Mouse (Mus musculus): ENCODE data around the gene Sorbs1. TPM values are rescaled to one million over a fixed set of nuclear protein-coding genes. Genes with fewer than 3 reads are reported as not detected.

The Sorbs1 gene
- polyA plus RNA-seq, 1 experiment from 2014 or later, result 97.2 TPM

GRCm38 (mm10) chr19:40523431-40524005 lies 9.9 kb upstream of the Sorbs1 start:
- no peak for ATAC-seq (ENCODE audit: low FRiP score)
- WGBS, result 71% methylated on average over 8 of the region's 8 CpGs
- DNase-seq (ENCODE audit: low spot score), result no peak

GRCm38 (mm10) chr19:40520403-40520802 lies 6.8 kb upstream of the Sorbs1 start:
- Histone ChIP-seq H3K4me2 (replicated peaks; ENCODE audit: low read depth, low read length) (no peak overlapping the region), H3K27ac (ENCODE audit: low read depth, low read length) (no peak overlapping the region), H3K36me3 (ENCODE audit: control insufficient read depth, insufficient read depth, low read length) (no peaks in the 10 kb centered on the region), H3K9me3 (ENCODE audit: control insufficient read depth, low read length) (no peaks in the 10 kb centered on the region), H3K9ac (ENCODE audit: low read depth, low read length) (no peak overlapping the region), H3K4me3 (ENCODE audit: low read depth, low read length) (no peak overlapping the region), H3K4me1 (replicated peaks; ENCODE audit: control insufficient read depth, insufficient read depth, low read length) (no peaks in the 10 kb centered on the region), H3K27me3 (ENCODE audit: control insufficient read depth, insufficient read depth, low read length) (no peaks in the 10 kb centered on the region)
- DNase-seq (ENCODE audit: low spot score) (no peak), ATAC-seq (ENCODE audit: low FRiP score) (no peak)
- WGBS, result 84% methylated on average over 5 of the region's 5 CpGs

More at GRCm38 (mm10) chr19:40523431-40524005, 9.9 kb upstream of the Sorbs1 start:
- Histone ChIP-seq H3K4me1 (replicated peaks; ENCODE audit: control insufficient read depth, insufficient read depth, low read length) (no peaks in the 10 kb centered on the region), H3K4me3 (ENCODE audit: low read depth, low read length) (no peak overlapping the region), H3K4me2 (replicated peaks; ENCODE audit: low read depth, low read length) (no peak overlapping the region), H3K36me3 (ENCODE audit: control insufficient read depth, insufficient read depth, low read length) (no peaks in the 10 kb centered on the region), H3K9ac (ENCODE audit: low read depth, low read length) (no peak overlapping the region), H3K9me3 (ENCODE audit: control insufficient read depth, low read length) (no peaks in the 10 kb centered on the region), H3K27ac (ENCODE audit: low read depth, low read length) (no peak overlapping the region), H3K27me3 (ENCODE audit: control insufficient read depth, insufficient read depth, low read length) (no peaks in the 10 kb centered on the region)

GRCm38 (mm10) chr19:40518706-40519105 lies 5.1 kb upstream of the Sorbs1 start:
- ATAC-seq (ENCODE audit: low FRiP score) (no peak), DNase-seq (ENCODE audit: low spot score) (no peak)
- Histone ChIP-seq H3K4me2 (replicated peaks; ENCODE audit: low read depth, low read length) (no peak overlapping the region), H3K9ac (ENCODE audit: low read depth, low read length) (no peak overlapping the region), H3K36me3 (ENCODE audit: control insufficient read depth, insufficient read depth, low read length) (no peaks in the 10 kb centered on the region), H3K9me3 (ENCODE audit: control insufficient read depth, low read length) (no peaks in the 10 kb centered on the region), H3K27me3 (ENCODE audit: control insufficient read depth, insufficient read depth, low read length) (no peaks in the 10 kb centered on the region), H3K4me1 (replicated peaks; ENCODE audit: control insufficient read depth, insufficient read depth, low read length) (no peaks in the 10 kb centered on the region), H3K27ac (ENCODE audit: low read depth, low read length) (no peak overlapping the region), H3K4me3 (ENCODE audit: low read depth, low read length) (no peak overlapping the region)
- 58% methylated on average over 1 of the region's 1 CpGs for WGBS

GRCm38 (mm10) chr19:40515596-40515995 lies 2.0 kb upstream of the Sorbs1 start:
- H3K4me2 ChIP-seq (replicated peaks; ENCODE audit: low read depth, low read length), result no peak overlapping the region
- no peaks in the 10 kb centered on the region for H3K36me3 ChIP-seq (ENCODE audit: control insufficient read depth, insufficient read depth, low read length)
- no peak for DNase-seq (ENCODE audit: low spot score)
- WGBS, result 89% methylated on average over 3 of the region's 3 CpGs
- no peak overlapping the region for H3K9ac ChIP-seq (ENCODE audit: low read depth, low read length)
- H3K9me3 ChIP-seq (ENCODE audit: control insufficient read depth, low read length), result no peaks in the 10 kb centered on the region
- H3K4me3 ChIP-seq (ENCODE audit: low read depth, low read length), result no peak overlapping the region
- no peaks in the 10 kb centered on the region for H3K4me1 ChIP-seq (replicated peaks; ENCODE audit: control insufficient read depth, insufficient read depth, low read length)
- no peak overlapping the region for H3K27ac ChIP-seq (ENCODE audit: low read depth, low read length)
- ATAC-seq (ENCODE audit: low FRiP score), result no peak
- H3K27me3 ChIP-seq (ENCODE audit: control insufficient read depth, insufficient read depth, low read length), result no peaks in the 10 kb centered on the region

GRCm38 (mm10) chr19:40514376-40514775 lies 797 bp upstream of the Sorbs1 start:
- Histone ChIP-seq H3K27me3 (ENCODE audit: control insufficient read depth, insufficient read depth, low read length) (no peaks in the 10 kb centered on the region), H3K27ac (ENCODE audit: low read depth, low read length) (no peak overlapping the region), H3K36me3 (ENCODE audit: control insufficient read depth, insufficient read depth, low read length) (no peaks in the 10 kb centered on the region), H3K9me3 (ENCODE audit: control insufficient read depth, low read length) (no peaks in the 10 kb centered on the region), H3K4me1 (replicated peaks; ENCODE audit: control insufficient read depth, insufficient read depth, low read length) (no peaks in the 10 kb centered on the region), H3K9ac (ENCODE audit: low read depth, low read length) (no peak overlapping the region), H3K4me3 (ENCODE audit: low read depth, low read length) (no peak overlapping the region), H3K4me2 (replicated peaks; ENCODE audit: low read depth, low read length) (no peak overlapping the region)
- ATAC-seq (ENCODE audit: low FRiP score), result no peak
- 80% methylated on average over 7 of the region's 7 CpGs for WGBS
- DNase-seq (ENCODE audit: low spot score), result no peak

- WGBS, result 2% methylated on average over 34 of the region's 34 CpGs
- ATAC-seq (ENCODE audit: low FRiP score) (peak; percentile 65), DNase-seq (ENCODE audit: low spot score) (peak; percentile 69)
- Histone ChIP-seq H3K27me3 (ENCODE audit: control insufficient read depth, insufficient read depth, low read length) (no peaks in the 10 kb centered on the region), H3K9me3 (ENCODE audit: control insufficient read depth, low read length) (no peaks in the 10 kb centered on the region), H3K9ac (ENCODE audit: low read depth, low read length) (peak overlapping the region; percentile 85), H3K4me3 (ENCODE audit: low read depth, low read length) (peak overlapping the region; percentile 77), H3K4me1 (replicated peaks; ENCODE audit: control insufficient read depth, insufficient read depth, low read length) (no peaks in the 10 kb centered on the region), H3K4me2 (replicated peaks; ENCODE audit: low read depth, low read length) (peak overlapping the region; percentile 59), H3K36me3 (ENCODE audit: control insufficient read depth, insufficient read depth, low read length) (no peaks in the 10 kb centered on the region), H3K27ac (ENCODE audit: low read depth, low read length) (peak overlapping the region; percentile 86)
Observed at GRCm38 (mm10) chr19:40512500-40513421, 818 bp downstream of the Sorbs1 start.

GRCm38 (mm10) chr19:40511679-40512309 lies 1.8 kb downstream of the Sorbs1 start:
- Histone ChIP-seq H3K27ac (ENCODE audit: low read depth, low read length) (no peak overlapping the region), H3K4me3 (ENCODE audit: low read depth, low read length) (peak overlapping the region; percentile 77), H3K36me3 (ENCODE audit: control insufficient read depth, insufficient read depth, low read length) (no peaks in the 10 kb centered on the region), H3K9me3 (ENCODE audit: control insufficient read depth, low read length) (no peaks in the 10 kb centered on the region), H3K27me3 (ENCODE audit: control insufficient read depth, insufficient read depth, low read length) (no peaks in the 10 kb centered on the region), H3K4me1 (replicated peaks; ENCODE audit: control insufficient read depth, insufficient read depth, low read length) (no peaks in the 10 kb centered on the region), H3K9ac (ENCODE audit: low read depth, low read length) (0 out of 2 replicates have a peak overlapping the region, but pooled peaks have one; percentile 4), H3K4me2 (replicated peaks; ENCODE audit: low read depth, low read length) (peak overlapping the region; percentile 59)
- DNase-seq (ENCODE audit: low spot score) (no peak), ATAC-seq (ENCODE audit: low FRiP score) (no peak)
- WGBS, result 30% methylated on average over 5 of the region's 5 CpGs

GRCm38 (mm10) chr19:40511100-40511439 lies 2.5 kb downstream of the Sorbs1 start:
- Histone ChIP-seq H3K27me3 (ENCODE audit: control insufficient read depth, insufficient read depth, low read length) (no peaks in the 10 kb centered on the region), H3K9ac (ENCODE audit: low read depth, low read length) (no peak overlapping the region), H3K27ac (ENCODE audit: low read depth, low read length) (no peak overlapping the region), H3K9me3 (ENCODE audit: control insufficient read depth, low read length) (no peaks in the 10 kb centered on the region), H3K4me1 (replicated peaks; ENCODE audit: control insufficient read depth, insufficient read depth, low read length) (no peaks in the 10 kb centered on the region), H3K4me2 (replicated peaks; ENCODE audit: low read depth, low read length) (no peak overlapping the region), H3K36me3 (ENCODE audit: control insufficient read depth, insufficient read depth, low read length) (no peaks in the 10 kb centered on the region), H3K4me3 (ENCODE audit: low read depth, low read length) (no peak overlapping the region)
- ATAC-seq (ENCODE audit: low FRiP score), result no peak
- WGBS, result 71% methylated on average over 8 of the region's 8 CpGs
- DNase-seq (ENCODE audit: low spot score), result no peak

All from hindbrain, embryonic 11.5 days (tissue).